Mouse (Mus musculus) G1E (cell line): Measurements from ENCODE around the gene Atp13a3. TPM values are rescaled to one million over a fixed set of nuclear protein-coding genes. Genes with fewer than 3 reads are reported as not detected.

ENCODE experiments used
- ATAC-seq: 2 replicates; pipeline ENCODE4 v1.8.0; 2016; ENCODE audit warnings: mild to moderate bottlenecking; ENCODE audit not compliant: insufficient number of reproducible peaks, poor library complexity, low FRiP score, severe bottlenecking; ENCODE audit errors: extremely low read depth
- DNase-seq: peaks from one replicate; pipeline ENCODE4 v3.0.0; 2012; ENCODE audit warnings: low spot score
- H3K27me3 ChIP-seq: 2 replicates; pipeline ENCODE4 v1.6.1; 2012; ENCODE audit warnings: mild to moderate bottlenecking, low read length, inconsistent platforms; ENCODE audit not compliant: insufficient read depth
- H3K36me3 ChIP-seq: replicated peaks from 2 replicates; pipeline ENCODE3; 2012; ENCODE audit warnings: mild to moderate bottlenecking, inconsistent platforms
- H3K4me1 ChIP-seq: 2 replicates; pipeline ENCODE4 v1.6.1; 2012; ENCODE audit warnings: low read depth, low read length, inconsistent platforms, mixed read lengths; ENCODE audit not compliant: insufficient read depth
- H3K4me3 ChIP-seq: 2 replicates; pipeline ENCODE4 v1.5.1; 2012; ENCODE audit warnings: low read depth, mild to moderate bottlenecking, inconsistent platforms, low read length, moderate library complexity, mixed read lengths
- H3K9me3 ChIP-seq: replicated peaks from 2 replicates; pipeline ENCODE4 v1.6.1; 2012; ENCODE audit warnings: inconsistent platforms
- CTCF ChIP-seq: IDR thresholded peaks from 2 replicates; pipeline ENCODE4 v1.5.1; 2012; ENCODE audit warnings: low read depth, low read length, inconsistent platforms, mixed read lengths
- GATA1 ChIP-seq: IDR thresholded peaks from 2 replicates; pipeline ENCODE4 v1.6.1; 2012; ENCODE audit warnings: borderline replicate concordance, low read length, inconsistent platforms, mixed read lengths
- GATA2 ChIP-seq: IDR thresholded peaks from 2 replicates; pipeline ENCODE4 v1.6.1; 2012; ENCODE audit warnings: low read depth, low read length, inconsistent platforms, borderline replicate concordance
- POLR2AphosphoS5 ChIP-seq: IDR thresholded peaks from 2 replicates; pipeline ENCODE4 v1.6.1; 2012; ENCODE audit warnings: low read depth, low read length, inconsistent platforms; ENCODE audit not compliant: insufficient replicate concordance
- TAL1 ChIP-seq: conservative IDR thresholded peaks from 2 replicates; pipeline ENCODE4 v1.6.1; 2012; ENCODE audit warnings: low read depth, low read length, inconsistent platforms, mixed read lengths
- polyA plus RNA-seq: library from polyadenylated mRNA; stranded (reverse); fragments of >175 nt; gene quantifications from 2 replicates; pipeline ENCODE4 v1.2.3, GENCODE M21; 2012
- total RNA-seq, 2 experiments: library from RNA; stranded (forward) in 1 of 2; stranded (reverse) in 1 of 2; fragments of 200-1000 nt in 1 of 2; fragments of >200 nt in 1 of 2; fragmentation: Nextera tagmentation in 1 of 2; gene quantifications; 2 replicates each; pipeline ENCODE4 v1.2.3; 2014 to 2017

Gene Atp13a3
- total and polyA plus RNA-seq, 3 experiments = 132 to 214 (median 202) TPM

DNA sequence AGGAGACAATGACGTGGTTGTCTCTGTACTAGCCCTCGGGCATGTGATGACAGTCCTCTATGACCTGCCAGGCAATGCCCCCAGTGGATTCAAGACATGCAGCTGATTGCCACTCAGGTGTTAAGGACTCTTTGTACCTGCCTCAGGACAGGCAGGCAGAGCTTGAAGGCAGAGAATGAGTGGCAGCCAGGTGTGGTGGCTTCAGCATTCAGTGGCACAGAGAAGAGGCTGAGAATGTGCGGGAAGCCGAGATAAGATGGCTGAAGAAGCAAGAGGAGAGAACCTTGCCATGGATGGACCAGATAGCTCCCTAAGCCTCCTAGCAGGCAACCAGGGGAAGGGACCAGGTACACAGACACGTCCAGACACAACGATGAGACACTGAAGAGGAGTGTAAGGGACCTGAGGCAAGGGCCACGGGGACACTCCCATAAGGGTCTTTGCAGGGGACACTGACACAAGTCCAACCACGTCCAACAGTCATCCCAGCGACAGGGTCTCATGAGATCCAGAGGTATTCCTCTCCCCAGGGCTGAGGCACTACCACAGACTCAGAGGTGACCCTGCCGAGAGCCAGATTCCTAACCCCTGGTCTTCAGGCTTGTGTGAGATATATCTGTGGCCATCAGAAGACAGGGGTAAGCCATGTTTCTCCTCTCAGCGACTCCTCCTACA lies 109.0 kb downstream of the Atp13a3 start:
- Histone ChIP-seq H3K36me3 (no peaks in the 10 kb centered on the region), H3K4me1 (peaks cover 3% of the 10 kb centered on the region; the same call in 1 of the 2 replicates), H3K9me3 (no peaks in the 10 kb centered on the region), H3K27me3 (peaks cover 62% of the 10 kb centered on the region), H3K4me3 (no peak overlapping the region)
- ATAC-seq = no peak
- no peak for DNase-seq
- TF ChIP-seq POLR2AphosphoS5 (no peak), GATA1 (no peak), CTCF (no peak), TAL1 (no peak), GATA2 (no peak)

DNA sequence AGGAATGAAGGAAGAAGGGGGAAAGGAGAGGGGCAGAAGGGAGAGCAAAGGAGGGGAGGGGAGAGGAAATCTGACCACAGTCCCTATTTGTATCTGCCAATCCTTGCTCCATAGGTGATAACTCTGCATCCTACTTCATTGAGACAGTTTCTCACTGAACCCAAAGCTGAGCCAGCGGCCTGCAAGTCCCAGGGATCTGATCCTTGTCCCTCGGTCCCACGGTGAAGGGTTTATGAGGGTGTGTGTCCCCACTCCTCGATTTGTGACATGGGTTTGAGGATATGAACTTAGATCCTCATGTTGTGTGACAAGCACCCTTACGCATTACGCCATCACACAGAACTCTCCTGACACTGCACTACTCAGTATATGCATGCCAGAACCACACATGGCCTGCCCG lies 110.7 kb downstream of the Atp13a3 start:
- H3K27me3 ChIP-seq = peaks cover 56% of the 10 kb centered on the region
- no peaks in the 10 kb centered on the region for H3K36me3 ChIP-seq
- no peak overlapping the region for H3K4me3 ChIP-seq
- peaks cover 3% of the 10 kb centered on the region; the same call in 1 of the 2 replicates for H3K4me1 ChIP-seq
- no peaks in the 10 kb centered on the region for H3K9me3 ChIP-seq
- DNase-seq (no peak), ATAC-seq (no peak)
- no peak for TF ChIP-seq GATA1
- no peak for TF ChIP-seq GATA2
- TF ChIP-seq CTCF = no peak
- no peak for TF ChIP-seq TAL1
- no peak for TF ChIP-seq POLR2AphosphoS5

DNA sequence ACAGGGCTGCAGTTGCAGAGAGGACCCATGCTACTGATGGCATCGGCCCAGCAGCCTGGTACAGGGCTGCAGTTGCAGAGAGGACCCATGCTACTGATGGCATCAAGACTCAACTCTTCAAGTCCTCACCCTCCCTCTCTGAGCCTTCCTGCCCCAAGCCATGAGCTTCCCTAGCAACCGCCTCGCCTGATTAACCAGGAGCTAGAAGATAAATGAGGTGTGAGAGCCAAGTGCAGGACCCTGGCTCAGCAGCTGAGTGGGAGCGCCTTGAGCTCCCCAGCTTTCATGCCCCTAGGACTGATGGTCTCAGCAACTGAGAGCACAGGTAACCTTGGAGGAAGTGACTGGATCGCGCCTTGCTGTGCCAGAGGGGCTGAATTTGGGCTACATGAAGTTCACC lies 115.3 kb downstream of the Atp13a3 start:
- peaks cover 3% of the 10 kb centered on the region; the same call in 1 of the 2 replicates for H3K4me1 ChIP-seq
- H3K4me3 ChIP-seq = no peak overlapping the region
- peaks cover 67% of the 10 kb centered on the region for H3K27me3 ChIP-seq
- no peaks in the 10 kb centered on the region for H3K36me3 ChIP-seq
- no peaks in the 10 kb centered on the region for H3K9me3 ChIP-seq
- ATAC-seq (no peak), DNase-seq (no peak)
- TF ChIP-seq TAL1 (no peak), GATA2 (no peak), POLR2AphosphoS5 (no peak), GATA1 (no peak), CTCF (no peak)

DNA sequence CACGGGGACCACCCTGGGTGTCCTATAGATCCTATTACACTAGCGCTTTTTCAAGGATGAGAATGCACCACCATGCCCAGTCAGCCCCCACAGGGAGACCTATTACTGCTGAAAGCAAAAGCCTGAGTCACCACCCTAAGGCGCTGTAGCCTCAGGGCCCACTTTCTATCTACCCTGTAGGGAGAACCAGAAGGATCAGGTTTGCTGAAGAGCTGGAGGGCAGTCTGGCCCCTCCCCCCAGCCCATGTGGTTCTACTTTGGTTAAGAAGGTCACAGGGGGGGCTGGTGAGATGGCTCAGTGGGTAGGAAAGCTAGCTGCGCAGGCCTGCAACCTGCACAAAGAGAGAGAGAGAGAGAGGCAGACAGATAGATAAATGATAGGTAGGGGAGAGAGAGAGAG lies 120.1 kb downstream of the Atp13a3 start:
- no peaks in the 10 kb centered on the region for H3K36me3 ChIP-seq
- ATAC-seq = no peak
- no peaks in the 10 kb centered on the region; the same call in 1 of the 2 replicates for H3K4me1 ChIP-seq
- H3K27me3 ChIP-seq = peaks cover 86% of the 10 kb centered on the region
- no peaks in the 10 kb centered on the region for H3K9me3 ChIP-seq
- TF ChIP-seq GATA1 = no peak
- TF ChIP-seq GATA2 = no peak
- no peak for TF ChIP-seq TAL1
- TF ChIP-seq POLR2AphosphoS5 = no peak
- no peak for TF ChIP-seq CTCF
- no peak overlapping the region for H3K4me3 ChIP-seq
- DNase-seq = no peak

DNA sequence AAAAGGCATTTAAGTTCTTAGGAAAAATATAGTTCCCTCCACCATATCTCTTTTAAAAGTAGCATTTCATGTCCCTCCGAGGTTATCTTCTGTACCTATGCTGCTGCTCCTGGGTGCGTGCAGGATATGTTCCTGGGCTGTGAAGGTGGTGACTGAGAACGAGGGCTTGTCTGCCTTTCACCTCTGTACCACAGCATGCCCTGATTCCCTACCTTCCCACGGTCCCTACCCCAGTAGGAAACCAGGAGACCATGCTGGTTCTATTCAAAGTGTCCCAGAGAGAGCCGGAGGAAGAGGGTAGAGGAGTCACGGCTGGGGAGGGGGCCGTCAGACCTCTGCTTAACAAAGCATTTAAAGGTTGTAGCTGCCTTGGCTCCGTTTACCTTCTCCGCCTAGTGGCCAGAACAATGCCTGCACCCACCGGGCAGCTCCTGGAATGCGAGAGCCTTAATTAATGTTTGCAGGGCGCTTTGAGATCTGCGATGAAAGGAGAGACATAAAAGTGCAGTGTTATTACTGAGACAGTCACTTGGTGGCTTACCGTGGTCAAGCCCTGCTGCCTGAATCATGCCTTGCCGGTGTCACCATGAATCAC lies 121.9 kb downstream of the Atp13a3 start:
- no peak overlapping the region for H3K4me3 ChIP-seq
- H3K36me3 ChIP-seq = no peaks in the 10 kb centered on the region
- peaks cover 3% of the 10 kb centered on the region; the same call in 1 of the 2 replicates for H3K4me1 ChIP-seq
- DNase-seq = peak; percentile 14
- ATAC-seq = no peak
- peaks cover 85% of the 10 kb centered on the region for H3K27me3 ChIP-seq
- TF ChIP-seq POLR2AphosphoS5 (no peak), CTCF (peak; percentile 39; the same call in 1 of the 2 replicates), GATA1 (no peak)
- H3K9me3 ChIP-seq = no peaks in the 10 kb centered on the region

DNA sequence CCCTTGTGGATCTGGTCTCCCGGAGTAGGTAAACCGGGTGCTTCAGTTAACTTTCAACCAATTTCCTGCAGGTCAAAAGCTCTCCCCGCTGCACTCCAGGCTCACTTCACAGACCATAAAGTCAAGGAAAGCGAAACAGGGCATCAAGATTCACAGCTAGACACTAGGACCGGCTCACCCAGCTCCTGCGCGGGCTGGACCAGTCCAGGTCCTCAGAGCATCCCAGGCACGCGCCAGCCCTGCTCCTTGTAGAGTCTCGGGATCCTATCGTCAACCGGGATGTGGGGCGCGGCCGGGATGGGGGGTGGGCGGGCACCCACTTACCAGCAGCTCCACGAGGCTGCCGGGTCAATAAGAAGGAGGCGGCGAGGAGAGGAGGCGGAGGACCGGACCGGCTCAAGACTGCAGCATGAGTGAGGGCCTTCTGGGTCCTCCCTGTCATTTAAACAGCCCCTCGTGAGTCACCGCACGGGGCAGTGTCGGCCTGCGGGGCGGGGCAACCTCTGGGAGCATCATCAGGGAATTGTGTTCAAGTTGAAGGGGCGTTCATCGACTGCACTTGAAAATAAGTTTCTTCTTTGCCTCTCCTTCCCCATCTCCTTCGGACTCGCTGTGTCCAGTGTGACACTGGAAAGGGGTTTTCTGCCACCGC lies 122.8 kb downstream of the Atp13a3 start, which contains the start of gene Lrrc15:
Gene Lrrc15 (minus strand): TSS at position 413 of the 652 bp plus-strand sequence.
- H3K4me3 ChIP-seq = no peak within 1 kb of the TSS
- DNase-seq (no peak), ATAC-seq (no peak)
- H3K27me3 ChIP-seq = peaks cover 83% of the 10 kb centered on the region
- H3K4me1 ChIP-seq = peaks cover 3% of the 10 kb centered on the region; the same call in 1 of the 2 replicates
- no peak for TF ChIP-seq POLR2AphosphoS5
- no peak for TF ChIP-seq GATA2
- no peak for TF ChIP-seq GATA1
- no peak for TF ChIP-seq CTCF
- TF ChIP-seq TAL1 = no peak
- no peaks in the 10 kb centered on the region for H3K36me3 ChIP-seq
- H3K9me3 ChIP-seq = no peaks in the 10 kb centered on the region
